Mouse (Mus musculus) forebrain, embryonic 16.5 days (tissue): ENCODE measurements at regions not wholly inside any gene's neighbourhood (a gene's known extent, or its start where the extent isn't known, plus 50 kb on each side); places are given as distances from the start of the nearest gene placed in this dataset.

Source experiments
- ATAC-seq: fragments of 200-750 bp; cut with Nextera tagmentation; 2 replicates; pipeline ENCODE4 v1.8.0; 2017; ENCODE audit warnings: mild to moderate bottlenecking, moderate library complexity
- H3K27ac ChIP-seq: fragments of 300-500 bp; sonication (generic); 2 replicates; pipeline ENCODE4 v1.5.1; 2014; ENCODE audit warnings: low read length, control low read depth
- H3K27me3 ChIP-seq: fragments of 300-500 bp; sonication (generic); replicated peaks from 2 replicates; pipeline ENCODE4 v1.6.1; 2014; ENCODE audit warnings: low read length; ENCODE audit not compliant: control insufficient read depth, insufficient read depth
- H3K36me3 ChIP-seq: fragments of 300-500 bp; sonication (generic); 2 replicates; pipeline ENCODE4 v1.6.1; 2014; ENCODE audit not compliant: control insufficient read depth, insufficient read depth
- H3K4me1 ChIP-seq: fragments of 300-500 bp; sonication (generic); replicated peaks from 2 replicates; pipeline ENCODE4 v1.6.1; 2014; ENCODE audit warnings: low read length; ENCODE audit not compliant: control insufficient read depth, insufficient read depth
- H3K4me2 ChIP-seq: fragments of 300-500 bp; sonication (generic); 2 replicates; pipeline ENCODE4 v1.6.1; 2014; ENCODE audit warnings: mild to moderate bottlenecking, low read length, control low read depth
- H3K4me3 ChIP-seq: fragments of 300-500 bp; sonication (generic); replicated peaks from 2 replicates; pipeline ENCODE4 v1.5.1; 2014; ENCODE audit warnings: mild to moderate bottlenecking, low read length, control low read depth
- H3K9ac ChIP-seq: fragments of 300-500 bp; sonication (generic); replicated peaks from 2 replicates; pipeline ENCODE4 v1.6.1; 2014; ENCODE audit warnings: low read depth, low read length, control low read depth
- H3K9me3 ChIP-seq: fragments of 300-500 bp; sonication (generic); 2 replicates; pipeline ENCODE4 v1.6.1; 2016; ENCODE audit warnings: low read length; ENCODE audit not compliant: control insufficient read depth
- WGBS: fragments of 180-500 bp; shearing (Covaris S2); extraction: QIAGEN DNeasy Blood & Tissue Kit; methylation state at CpG from one replicate; pipeline ENCODE4 v1.1.7; 2014; 5-methylcytosine and 5-hydroxymethylcytosine counted together

DNA sequence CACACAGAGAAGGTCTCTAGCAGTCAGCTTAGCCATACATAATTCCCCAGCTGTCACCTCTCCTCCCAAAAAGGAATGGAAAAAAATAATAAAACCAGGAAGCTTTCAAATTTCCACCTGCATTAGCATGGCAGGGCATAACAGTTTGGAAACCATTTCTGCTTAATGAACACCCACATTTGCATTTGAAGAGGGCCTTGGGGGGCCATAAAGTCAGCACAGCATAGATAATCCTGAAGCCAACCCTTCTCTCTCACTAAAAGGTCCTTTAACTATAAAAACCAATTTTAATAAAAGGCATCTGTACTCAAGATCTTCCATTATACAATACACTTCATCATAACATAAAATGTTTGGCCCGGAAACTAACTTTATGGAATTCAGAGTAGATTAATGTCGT is 360.1 kb upstream of the Map3k7 start:
- no peak overlapping the region for H3K4me3 ChIP-seq
- no peak for ATAC-seq
- H3K4me2 ChIP-seq: no peak overlapping the region
- no peaks in the 10 kb centered on the region for H3K27me3 ChIP-seq
- H3K4me1 ChIP-seq: peaks cover 8% of the 10 kb centered on the region
- H3K9me3 ChIP-seq: no peaks in the 10 kb centered on the region
- H3K36me3 ChIP-seq: no peaks in the 10 kb centered on the region
- 87% methylated on average over 2 of the region's 2 CpGs for WGBS
- no peak overlapping the region for H3K9ac ChIP-seq
- no peak overlapping the region for H3K27ac ChIP-seq

DNA sequence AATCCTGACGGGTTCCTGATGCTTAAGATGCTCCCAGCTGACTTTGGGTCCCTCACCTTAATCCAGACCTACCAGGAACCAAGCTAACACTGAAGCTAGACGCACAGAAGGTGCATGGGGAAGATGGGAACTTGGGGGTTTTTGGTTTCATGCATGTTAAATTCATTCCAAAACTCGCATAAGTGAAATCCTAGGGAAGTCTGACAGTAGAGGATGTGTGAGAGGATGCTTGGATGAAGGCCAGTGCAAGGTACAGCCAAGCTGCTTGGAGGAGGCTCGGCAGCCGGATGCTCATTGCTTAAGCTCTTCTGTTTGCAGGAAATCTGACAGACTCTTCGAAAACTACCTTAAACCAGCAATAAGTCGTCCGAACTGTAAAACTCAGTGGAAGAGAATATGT is 355.1 kb upstream of the Map3k7 start:
- WGBS: 57% methylated on average over 8 of the region's 8 CpGs
- Histone ChIP-seq H3K27me3 (no peaks in the 10 kb centered on the region), H3K27ac (no peak overlapping the region), H3K4me1 (peaks cover 19% of the 10 kb centered on the region), H3K4me3 (no peak overlapping the region), H3K9me3 (no peaks in the 10 kb centered on the region), H3K4me2 (no peak overlapping the region), H3K36me3 (no peaks in the 10 kb centered on the region), H3K9ac (no peak overlapping the region)
- peak; percentile 58 for ATAC-seq

DNA sequence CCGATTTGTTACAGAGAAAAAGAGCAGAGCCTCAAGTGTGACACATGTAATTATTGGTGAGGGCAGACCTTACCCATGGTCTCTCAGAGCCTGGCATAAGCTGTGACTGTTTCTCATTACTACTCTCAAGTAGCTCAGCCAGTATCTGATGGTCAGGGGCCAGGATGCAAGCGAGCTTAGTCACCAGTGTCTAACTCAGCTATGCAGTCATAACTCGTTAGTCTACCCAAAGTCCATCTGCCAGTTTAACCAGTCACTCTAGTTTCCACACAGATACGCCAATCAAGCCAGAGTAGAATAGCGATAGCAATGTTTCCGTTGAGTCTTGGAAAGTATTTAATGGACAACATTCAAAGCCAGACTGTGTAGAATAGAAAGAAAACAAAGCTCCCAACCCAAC is 354.3 kb upstream of the Map3k7 start:
- H3K9ac ChIP-seq: no peak overlapping the region
- ATAC-seq: no peak
- H3K4me1 ChIP-seq: peaks cover 19% of the 10 kb centered on the region
- H3K4me2 ChIP-seq: no peak overlapping the region
- H3K27ac ChIP-seq: no peak overlapping the region
- no peaks in the 10 kb centered on the region for H3K36me3 ChIP-seq
- no peaks in the 10 kb centered on the region for H3K9me3 ChIP-seq
- no peaks in the 10 kb centered on the region for H3K27me3 ChIP-seq
- WGBS: 57% methylated on average over 6 of the region's 6 CpGs
- H3K4me3 ChIP-seq: no peak overlapping the region

DNA sequence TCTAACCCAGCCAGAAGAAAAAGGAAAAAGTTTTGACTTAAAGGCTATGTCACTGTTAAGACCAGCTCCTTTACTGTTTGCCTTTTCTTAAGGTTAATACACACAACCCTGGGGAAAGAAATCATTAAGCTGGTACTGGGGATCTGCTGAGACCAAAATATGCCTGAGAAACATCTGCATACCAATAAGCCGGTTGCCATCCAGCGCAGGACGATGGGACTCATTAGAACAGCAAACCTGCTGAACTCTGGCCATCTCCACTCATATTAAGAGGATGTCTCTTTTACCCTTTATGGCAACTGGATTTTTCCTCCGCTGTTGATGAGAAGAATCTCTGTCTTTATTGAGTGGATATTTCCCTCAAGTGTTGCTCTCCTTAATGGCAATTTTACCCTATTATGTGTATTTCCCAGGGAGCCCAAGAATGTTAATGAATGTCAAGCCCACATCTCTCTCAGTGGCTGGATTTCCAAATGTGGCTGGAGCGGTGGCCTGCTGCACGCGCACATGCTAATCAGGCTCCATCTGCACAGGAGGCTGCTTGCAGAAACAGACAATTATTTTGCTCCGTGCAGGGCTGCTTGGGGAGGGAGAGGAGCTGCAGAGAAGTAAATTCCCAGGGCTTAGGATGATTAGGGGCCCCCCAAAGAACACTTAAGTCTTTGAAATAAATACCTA is 351.6 kb upstream of the Map3k7 start:
- H3K27ac ChIP-seq: peak overlapping the region; percentile 24; the same call in 1 of the 2 replicates
- peak; percentile 92 for ATAC-seq

DNA sequence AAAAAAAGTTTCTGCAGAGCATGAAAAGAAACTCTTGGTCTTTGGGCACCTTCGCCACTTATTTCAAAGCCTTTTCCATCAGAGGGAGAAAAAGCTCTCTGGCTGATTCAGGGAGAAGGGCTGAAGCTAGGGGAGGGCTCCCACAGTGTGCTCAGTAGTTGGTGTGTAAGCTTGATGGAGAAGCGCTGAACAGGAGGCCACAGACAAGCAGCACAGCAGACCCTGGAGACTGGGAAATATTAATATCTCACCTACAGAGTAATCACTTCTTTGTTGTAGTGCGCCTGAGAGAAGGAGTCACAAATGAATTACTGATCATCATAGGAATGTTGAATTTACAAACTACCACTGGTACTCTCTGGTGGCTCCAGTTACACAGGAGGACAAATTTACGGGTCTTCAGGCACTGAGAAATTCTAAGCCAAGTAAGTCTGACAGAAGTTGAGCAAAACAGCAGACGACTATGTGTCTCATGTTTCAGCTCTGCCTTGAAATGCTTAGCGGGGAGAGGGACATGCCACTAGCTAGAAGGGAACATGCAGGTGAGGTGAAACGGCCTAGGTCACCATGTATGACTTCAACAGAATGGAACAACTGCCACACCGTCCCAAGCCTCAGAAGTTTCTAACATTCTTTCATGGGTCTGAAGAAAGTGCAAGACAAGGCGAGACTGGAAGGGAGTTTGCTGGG is 350.9 kb upstream of the Map3k7 start:
- no peak overlapping the region for H3K9ac ChIP-seq
- H3K9me3 ChIP-seq: no peaks in the 10 kb centered on the region
- peaks cover 27% of the 10 kb centered on the region for H3K4me1 ChIP-seq
- peak overlapping the region; percentile 24; the same call in 1 of the 2 replicates for H3K27ac ChIP-seq
- 28% methylated on average over 9 of the region's 9 CpGs for WGBS
- no peak overlapping the region for H3K4me2 ChIP-seq
- no peaks in the 10 kb centered on the region for H3K36me3 ChIP-seq
- no peak overlapping the region for H3K4me3 ChIP-seq
- peak; percentile 61 for ATAC-seq
- H3K27me3 ChIP-seq: no peaks in the 10 kb centered on the region

More for the DNA sequence above, 351.6 kb upstream of the Map3k7 start:
- H3K4me2 ChIP-seq: 0 out of 2 replicates have a peak overlapping the region, but pooled peaks have one; percentile 21
- no peak overlapping the region for H3K9ac ChIP-seq
- no peak overlapping the region for H3K4me3 ChIP-seq
- H3K4me1 ChIP-seq: peaks cover 22% of the 10 kb centered on the region
- H3K36me3 ChIP-seq: no peaks in the 10 kb centered on the region
- no peaks in the 10 kb centered on the region for H3K27me3 ChIP-seq
- H3K9me3 ChIP-seq: no peaks in the 10 kb centered on the region
- WGBS: 6% methylated on average over 8 of the region's 8 CpGs

DNA sequence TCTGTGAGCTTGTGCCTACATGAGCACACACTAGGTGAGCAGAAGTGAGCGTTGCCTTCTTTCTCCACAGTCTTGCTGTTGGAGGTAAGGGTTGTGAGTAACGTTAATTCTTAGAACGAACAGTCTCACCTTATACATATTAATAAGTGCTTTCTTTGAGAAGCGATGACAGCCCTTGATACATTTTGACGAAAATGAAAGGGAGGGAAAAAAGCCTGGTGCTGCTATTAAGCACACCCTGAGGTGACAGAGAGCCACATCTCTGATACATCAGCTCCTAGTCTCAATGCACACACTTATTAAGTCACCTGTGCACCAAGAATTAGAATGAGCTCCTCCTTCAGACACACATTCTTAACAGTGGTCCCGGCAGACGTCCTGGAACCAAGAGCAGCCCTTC is 346.3 kb upstream of the Map3k7 start:
- Histone ChIP-seq H3K27me3 (no peaks in the 10 kb centered on the region), H3K27ac (peak overlapping the region; percentile 45; the same call in 1 of the 2 replicates), H3K9me3 (no peaks in the 10 kb centered on the region), H3K4me3 (no peak overlapping the region), H3K4me1 (peaks cover 25% of the 10 kb centered on the region), H3K36me3 (no peaks in the 10 kb centered on the region), H3K4me2 (0 out of 2 replicates have a peak overlapping the region, but pooled peaks have one; percentile 2), H3K9ac (no peak overlapping the region)
- ATAC-seq: peak; percentile 51
- WGBS: 35% methylated on average over 7 of the region's 7 CpGs

DNA sequence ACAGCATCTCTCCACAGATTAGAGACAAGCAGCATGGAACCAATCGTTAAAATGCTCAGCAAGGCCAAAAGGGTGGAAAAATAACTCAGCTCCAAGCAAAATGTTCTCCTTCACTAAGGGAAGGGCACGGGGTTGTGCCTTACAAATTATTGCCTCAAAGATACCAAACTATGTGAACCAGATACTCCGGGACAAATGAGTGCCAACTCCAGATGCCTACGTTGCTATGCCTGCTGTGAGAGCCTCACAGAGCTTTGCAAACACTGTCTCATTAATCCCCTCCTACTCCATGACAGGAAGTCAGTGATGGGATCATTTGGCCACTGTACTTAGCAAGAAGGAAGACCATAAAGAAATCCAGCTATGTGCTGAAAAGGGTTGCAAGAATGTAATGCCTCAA is 345.9 kb upstream of the Map3k7 start:
- Histone ChIP-seq H3K27me3 (no peaks in the 10 kb centered on the region), H3K4me1 (peaks cover 20% of the 10 kb centered on the region), H3K9ac (no peak overlapping the region), H3K4me3 (no peak overlapping the region), H3K4me2 (0 out of 2 replicates have a peak overlapping the region, but pooled peaks have one; percentile 2), H3K36me3 (no peaks in the 10 kb centered on the region), H3K9me3 (no peaks in the 10 kb centered on the region), H3K27ac (peak overlapping the region; percentile 45; the same call in 1 of the 2 replicates)
- 21% methylated on average over 4 of the region's 4 CpGs for WGBS
- no peak for ATAC-seq

DNA sequence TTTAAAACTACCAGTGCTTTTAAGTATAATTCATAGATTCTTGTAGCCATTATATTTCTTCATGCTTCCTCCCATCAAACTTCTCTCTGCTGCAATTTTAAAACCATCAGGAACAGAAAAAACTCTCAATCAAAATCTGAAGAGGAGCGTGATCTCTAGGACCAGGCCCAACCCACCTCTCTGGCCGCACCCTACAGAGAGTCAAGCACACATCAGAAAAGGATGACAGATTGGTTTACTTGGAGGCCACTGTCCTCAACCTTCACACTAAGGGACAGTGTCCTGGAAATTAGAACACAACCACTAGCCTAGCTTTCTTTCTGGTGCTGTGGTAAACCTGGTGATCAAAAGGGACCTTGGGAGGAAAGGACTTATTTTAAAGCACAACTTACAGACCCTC is 342.7 kb upstream of the Map3k7 start:
- Histone ChIP-seq H3K36me3 (no peaks in the 10 kb centered on the region), H3K9ac (no peak overlapping the region), H3K4me1 (peaks cover 12% of the 10 kb centered on the region), H3K27ac (no peak overlapping the region), H3K4me3 (no peak overlapping the region), H3K27me3 (no peaks in the 10 kb centered on the region), H3K9me3 (no peaks in the 10 kb centered on the region), H3K4me2 (no peak overlapping the region)
- WGBS: 96% methylated on average over 2 of the region's 2 CpGs
- no peak for ATAC-seq

DNA sequence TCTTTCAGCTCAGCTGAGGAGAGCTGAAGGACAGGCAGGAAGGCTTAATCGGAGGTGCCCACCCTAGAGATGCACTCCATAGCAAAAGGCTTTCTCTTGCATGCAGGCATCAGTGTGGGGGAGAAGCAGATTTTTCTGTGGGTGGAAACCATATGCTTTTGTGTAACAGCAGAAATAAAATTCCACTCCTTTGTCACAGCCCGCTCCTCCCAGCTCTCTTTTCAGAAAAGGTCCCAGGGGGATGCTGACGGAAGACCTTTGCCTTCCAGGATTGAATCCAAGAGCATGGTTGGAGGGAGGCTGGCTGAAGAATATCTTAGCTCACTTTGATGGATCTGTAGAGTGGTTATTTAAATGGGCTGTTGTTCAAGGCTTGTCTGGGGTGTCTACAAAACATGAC is 336.8 kb upstream of the Map3k7 start:
- Histone ChIP-seq H3K4me2 (no peak overlapping the region), H3K27me3 (no peaks in the 10 kb centered on the region), H3K36me3 (no peaks in the 10 kb centered on the region), H3K9ac (no peak overlapping the region), H3K27ac (no peak overlapping the region), H3K4me3 (no peak overlapping the region), H3K9me3 (no peaks in the 10 kb centered on the region), H3K4me1 (no peaks in the 10 kb centered on the region)
- 56% methylated on average over 3 of the region's 3 CpGs for WGBS
- no peak for ATAC-seq
